Mouse (Mus musculus) yolk sac, embryonic 10.5 days (tissue): ENCODE measurements around the gene Lin28b.

Experiments
- DNase-seq: peaks from one replicate; pipeline ENCODE4 v3.0.0-alpha.2; 2017; ENCODE audit warnings: low spot score

Gene Lin28b

DNA sequence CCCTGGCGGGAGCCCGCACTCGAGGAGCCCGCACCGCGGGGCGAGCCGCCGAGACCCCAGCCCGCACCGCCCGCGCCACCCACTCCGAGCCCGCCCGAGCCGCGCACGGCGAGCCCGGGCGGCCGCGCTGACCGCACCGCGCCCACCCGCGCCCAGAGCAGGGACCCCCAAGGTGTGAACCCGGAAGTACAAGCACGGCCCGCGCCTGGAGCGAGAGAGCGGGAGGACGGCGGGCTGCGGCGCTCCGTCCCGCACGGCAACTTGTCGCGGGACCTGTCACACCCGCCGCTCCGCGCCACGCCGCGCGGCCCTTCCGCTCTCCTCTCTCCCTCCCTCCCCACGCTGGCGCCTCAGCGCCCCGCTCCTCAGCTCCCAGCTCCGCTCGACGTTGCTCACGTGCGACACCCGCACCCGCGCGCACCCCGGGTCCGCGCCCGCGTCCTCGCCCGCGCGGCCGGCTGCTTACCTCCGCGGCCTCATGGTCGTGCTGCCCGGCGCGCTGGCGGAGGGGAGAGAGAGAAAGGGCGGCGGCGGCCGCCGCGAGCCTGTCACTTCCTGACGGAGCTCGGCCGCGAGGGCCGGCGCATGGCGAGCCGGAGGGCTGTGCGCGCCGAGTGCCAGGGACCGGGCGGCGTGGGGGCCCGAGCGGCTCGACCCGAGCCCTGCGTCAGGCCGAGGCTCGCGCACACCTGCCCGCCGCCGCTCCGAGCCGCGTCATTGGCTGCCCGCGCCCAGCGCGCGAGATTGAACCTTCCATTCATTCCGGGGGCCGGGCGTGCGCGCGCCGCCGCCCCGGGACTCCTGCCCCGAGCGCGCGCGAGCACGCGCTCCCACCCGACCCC lies at the start of gene Lin28b:
TSS of gene Lin28b (minus strand) at position 635 of the 842 bp plus-strand sequence.
- peak; percentile 61 for DNase-seq

DNA sequence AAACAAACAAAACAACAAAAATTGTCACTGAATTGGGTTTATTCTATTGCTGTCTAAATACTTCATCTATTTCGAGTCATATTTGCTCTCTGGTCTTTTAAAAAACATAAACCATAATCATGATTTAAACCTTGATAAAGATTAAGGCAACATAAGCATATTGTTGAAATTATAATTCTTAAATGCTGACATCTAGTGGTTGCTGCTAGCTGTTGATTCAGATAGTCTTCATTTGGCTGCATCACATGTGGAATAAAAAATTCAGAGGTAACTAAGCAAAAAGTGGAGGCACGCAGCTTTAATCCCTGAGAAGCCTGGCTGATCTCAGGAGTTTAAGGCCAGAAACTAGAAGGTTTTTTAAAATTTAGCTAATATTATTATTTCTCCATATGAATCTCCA lies 25.6 kb upstream of the Lin28b start:
- DNase-seq = no peak

DNA sequence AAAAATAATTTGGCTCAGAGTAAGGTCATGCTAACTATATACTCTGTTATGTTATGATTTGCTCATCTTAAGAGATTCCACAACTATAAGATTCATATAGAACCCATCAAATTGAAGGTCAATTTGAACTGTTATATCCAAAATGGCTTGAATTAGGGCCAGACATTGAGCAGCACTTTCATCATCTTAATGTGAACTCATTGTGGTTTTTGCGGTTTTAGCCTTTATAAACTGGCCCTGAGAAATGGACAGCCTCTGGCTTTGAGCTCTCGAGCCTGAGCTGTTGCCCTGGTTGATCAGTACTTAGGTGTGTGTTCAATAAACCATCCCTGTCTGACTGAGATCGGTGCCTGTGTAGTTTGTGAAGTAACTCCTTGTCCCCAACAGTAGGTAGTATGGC lies 24.5 kb upstream of the Lin28b start:
- no peak for DNase-seq

DNA sequence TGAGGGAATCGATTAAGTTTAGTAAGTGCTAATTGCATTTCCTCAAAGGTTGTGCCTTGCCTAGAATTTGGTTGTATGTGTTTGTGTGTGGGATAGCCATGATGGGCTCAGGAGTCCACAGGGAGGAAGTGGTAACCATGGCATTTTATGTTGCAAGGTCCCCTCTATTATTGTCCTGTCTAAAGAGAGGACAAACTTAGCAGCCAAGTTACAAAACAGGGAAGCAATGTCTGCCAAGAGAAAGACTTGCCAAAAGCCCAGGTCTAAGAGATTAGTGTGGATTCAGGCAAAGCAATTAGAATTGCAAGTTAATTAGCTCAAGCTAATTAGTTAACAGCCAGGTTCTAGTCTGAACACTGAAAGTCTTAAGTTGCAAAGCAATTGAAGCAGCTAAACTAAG lies 14.1 kb upstream of the Lin28b start:
- DNase-seq = no peak

DNA sequence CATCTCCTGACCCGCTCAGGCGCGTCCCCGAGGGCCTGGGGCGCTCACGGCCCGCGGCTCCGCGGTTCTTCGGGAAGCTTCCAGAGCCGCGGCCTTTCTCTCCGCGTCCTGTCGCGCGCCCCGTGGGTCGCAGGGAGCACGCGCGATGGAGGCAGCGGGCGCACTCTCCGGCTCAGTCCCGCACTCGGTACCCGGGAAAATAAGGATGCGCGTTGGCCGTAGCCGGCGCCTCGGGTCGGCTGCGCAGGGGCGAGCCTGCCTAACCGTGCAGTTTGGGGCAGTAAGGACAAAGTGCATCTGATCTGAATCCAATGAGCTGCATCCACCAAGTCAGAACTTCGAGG lies 380 bp upstream of the Lin28b start:
- no peak for DNase-seq

DNA sequence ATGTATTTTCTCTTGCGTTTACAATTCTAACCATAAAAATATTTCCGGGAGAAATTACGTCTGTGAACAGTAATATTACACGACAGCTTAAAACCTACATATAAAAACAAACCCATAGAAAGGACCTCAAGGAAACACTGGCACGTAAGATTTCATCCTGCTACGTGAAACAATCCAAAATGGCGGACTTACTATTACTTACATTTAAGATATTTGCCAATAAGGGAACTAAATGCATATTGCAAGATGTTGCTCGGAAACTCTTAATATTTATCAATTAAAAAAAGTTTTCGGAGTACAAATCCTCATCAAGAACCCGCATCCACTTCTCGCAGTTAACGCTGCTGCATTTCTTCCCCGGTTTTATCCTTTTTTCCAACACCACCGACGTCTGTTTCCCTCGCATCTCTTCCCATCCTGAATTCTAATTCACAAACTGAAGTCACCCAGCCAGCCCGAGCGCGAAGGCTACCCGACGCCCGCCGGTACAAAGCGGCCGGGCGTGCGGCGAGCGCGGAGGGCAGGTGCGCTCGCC lies 902 bp downstream of the Lin28b start:
- DNase-seq = no peak

DNA sequence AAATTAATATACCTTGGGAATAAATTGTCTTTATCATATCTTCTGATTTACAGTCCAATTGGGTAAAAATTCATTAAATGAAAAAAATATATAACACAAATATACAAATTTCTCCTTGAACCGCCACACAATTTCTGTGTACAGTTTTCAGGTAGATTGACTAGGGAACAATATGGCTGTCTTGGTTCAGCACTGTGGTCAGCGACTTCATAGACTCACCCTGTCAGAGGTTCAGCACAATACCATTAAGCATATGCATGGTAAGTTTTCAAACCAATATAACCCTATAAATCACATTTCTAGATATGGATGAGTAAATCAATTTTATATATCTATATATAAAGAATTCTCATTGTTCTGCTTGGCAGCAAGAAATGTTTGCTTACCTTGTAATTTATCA lies 3.0 kb downstream of the Lin28b start:
- DNase-seq = no peak

DNA sequence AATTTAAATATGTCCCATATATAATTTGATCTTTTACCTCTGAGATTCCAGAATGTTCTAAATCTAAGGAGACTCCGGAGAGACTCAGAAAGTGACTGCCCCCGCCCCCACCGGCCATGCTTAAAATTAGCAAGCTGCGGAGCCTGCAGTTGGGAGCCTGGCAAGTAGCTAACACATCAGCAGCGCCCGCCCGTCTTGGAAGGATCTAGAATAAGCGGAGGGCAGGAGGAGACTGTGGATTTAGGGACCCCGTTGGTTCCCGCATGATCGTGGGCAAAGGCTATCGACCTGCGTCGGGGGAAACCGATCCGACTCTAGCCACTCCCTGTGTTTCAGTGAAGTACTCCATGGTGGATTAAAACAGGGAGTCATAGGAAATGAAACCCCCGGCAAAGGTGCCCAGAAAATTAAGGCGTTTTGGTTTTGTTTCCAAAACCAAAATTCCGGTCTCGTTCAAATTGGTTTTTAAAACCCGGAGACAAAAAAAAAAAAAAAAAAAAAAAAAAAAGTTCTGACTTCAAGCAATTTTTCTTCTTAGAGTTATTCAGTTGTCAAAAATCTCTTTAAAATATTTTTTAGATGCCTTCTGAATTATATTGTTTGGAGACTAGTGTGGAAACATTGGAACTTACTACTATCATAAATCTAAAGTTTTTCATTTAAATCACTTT lies 12.4 kb downstream of the Lin28b start:
- peak; percentile 35 for DNase-seq

DNA sequence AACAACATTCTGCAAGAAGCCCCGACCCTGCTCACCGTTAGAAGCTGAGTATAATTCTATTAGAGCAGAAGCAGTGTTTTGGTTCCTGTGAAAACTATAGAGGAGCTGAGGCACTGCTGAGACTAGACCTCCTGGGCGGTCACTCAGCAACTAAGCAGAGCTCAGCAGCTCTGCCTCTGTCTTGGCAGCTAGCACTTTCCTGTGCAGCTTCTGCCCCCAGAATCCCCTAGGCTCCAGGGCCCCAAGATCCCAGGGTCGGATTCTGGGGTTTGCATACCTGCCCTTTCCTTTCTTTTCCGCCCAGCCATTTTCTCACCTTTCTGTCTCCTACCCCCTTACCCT lies 13.1 kb downstream of the Lin28b start:
- DNase-seq = no peak

DNA sequence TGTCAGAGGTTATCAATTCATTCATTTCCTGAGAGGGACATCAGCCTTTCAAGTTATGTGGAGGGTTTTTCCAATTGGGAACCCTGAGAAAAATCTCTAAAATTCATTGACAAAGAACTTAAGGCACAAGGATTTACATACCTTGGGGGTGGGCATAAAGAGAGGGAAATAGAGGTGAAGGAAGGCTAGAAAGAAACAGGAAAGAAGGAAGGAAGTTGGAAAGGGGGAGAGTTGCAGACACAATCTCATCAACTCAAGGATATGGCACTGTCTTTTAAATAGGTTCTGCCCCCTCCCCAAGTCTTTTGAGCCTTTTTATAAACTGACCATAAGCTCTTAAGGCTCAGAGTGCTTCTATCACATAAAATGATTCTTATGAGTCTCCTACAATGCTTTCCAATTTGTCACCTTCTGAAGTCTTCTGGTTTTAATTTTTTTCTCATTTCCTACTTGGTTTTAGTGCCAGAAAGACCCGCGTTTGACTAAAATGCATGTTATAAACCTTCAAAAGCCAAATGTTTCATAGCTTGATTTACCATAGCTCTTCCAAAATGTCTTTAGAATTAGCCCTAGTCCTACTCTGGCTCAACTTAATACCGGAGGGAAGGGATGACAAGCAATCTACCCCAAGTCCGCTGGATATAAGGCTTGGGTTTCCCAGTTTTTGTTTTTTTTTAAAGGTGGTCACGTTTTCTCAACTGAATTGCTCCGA lies 13.6 kb downstream of the Lin28b start:
- no peak for DNase-seq

DNA sequence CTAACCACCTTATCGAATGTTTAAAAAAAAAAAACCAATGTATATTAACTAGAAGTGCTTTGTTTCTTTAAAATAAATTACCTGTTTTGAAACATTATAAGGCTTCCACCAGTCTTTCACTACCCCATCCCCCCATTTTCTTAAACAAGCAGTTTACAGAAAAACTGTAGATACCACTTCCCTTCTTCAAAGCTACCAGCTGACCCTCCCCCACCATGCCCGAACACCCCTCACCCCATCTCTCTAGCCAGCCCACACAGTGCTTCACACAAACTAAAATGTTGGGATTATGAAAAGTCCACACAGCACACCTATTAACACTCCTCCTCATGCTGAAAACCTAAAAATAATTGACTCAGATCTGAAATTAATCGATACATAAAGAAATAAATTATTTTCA lies 14.9 kb downstream of the Lin28b start:
- no peak for DNase-seq

DNA sequence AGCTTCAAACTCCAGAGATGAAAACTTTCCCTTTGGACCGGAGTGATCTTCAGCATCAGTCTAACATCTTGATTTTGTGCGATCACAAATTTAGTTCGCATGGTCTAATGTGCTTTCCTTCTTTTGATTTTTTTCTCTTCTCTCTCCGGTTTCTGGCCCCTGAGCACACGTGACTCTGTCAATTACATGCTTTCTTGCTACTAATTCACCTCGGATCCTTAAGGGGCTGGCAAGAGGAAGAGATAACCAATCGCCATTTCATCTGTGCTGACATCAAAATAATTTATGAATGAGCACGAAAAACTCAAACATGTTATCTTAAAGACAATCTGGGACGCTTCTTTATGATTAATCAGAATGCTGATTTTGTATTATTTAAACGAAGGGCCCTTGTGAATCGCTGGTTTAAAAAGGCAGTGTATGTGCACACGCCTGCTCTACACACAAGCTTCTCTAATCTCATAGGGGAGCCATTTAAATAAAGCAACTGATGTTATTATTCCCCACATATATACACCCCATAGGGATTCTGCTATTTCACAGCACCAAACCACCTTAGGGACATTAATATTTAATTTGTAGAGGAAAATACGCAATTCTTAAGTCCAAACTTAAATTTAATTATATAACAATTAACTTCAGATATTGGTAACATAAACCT lies 16.0 kb downstream of the Lin28b start:
- DNase-seq = no peak

DNA sequence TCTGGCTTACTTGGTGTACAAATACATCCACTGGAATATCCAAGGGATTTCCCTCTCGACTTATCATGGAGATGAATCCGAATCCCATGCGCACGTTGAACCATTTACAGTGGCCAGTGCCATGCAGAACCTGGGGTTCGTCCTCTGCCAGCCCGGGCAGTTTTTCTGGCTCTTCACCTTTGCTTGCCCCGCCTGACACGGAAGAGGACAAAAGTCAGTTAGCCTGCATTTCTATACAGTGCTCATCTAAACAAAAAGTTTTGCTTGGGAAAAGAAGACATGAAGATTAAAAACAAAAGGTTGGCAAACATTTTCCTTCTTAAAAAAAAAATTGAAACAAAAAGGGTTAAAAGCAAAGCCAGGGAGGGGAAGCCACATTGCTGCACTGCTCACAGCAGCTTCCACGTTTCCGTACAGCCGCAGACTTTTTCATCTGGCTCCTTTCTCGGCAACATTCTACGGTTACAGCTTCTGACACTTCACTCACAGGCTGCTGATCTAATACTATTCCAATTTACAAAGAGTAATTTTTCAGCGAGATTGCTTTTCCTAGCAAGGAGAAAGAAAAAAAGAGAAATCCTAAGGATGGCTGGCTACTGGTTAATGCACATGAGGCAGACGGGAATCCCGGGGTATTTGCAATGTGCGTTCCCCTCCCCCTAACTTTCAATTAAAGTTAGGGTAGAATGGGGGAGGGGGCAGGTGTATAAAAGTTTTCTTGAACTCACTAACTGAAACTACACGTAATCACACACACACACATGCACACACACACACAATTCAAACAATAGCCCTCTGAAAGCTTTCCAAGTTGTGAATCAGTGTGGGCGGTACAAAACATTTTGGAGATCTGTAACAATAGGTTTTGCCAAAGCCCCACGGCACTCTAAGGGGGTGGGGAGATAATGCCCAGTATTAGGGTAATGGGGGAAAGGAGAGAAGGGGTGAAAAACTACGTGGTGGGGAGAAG lies 16.9 kb downstream of the Lin28b start:
- peak; percentile 35 for DNase-seq

DNA sequence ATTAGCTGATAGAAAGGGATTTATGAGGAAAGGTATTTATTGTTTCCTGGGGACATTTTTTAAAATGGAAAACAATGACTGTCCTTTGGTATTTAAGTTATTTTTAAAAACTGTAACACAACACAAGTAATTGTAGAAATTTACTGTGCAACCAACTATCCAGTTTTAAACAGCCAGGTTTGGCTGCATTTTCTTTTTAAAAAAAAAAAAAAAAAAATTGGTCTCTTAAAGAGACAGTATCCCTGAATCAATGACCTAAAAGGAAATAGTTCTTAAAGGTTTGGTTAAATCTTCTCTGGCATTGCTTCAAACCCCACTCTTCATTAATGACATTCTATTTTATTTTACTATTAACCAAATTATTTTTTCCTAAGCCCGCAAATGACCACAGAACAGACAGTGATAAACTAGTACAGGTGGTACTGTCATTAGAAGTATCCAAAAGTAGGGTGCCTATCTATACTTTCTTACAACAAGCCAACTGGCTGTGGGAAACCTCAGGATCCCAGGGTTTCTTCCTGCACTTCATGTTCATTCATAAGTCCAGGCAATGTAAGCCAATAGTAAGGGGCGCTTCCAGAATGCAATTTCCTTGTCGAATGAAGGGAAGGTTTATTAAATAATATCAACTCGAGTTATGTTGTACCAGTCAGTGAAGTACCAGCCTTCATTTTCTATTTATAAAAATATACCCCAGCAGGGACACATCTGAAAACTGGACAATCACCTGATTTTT lies 17.8 kb downstream of the Lin28b start:
- DNase-seq = no peak

DNA sequence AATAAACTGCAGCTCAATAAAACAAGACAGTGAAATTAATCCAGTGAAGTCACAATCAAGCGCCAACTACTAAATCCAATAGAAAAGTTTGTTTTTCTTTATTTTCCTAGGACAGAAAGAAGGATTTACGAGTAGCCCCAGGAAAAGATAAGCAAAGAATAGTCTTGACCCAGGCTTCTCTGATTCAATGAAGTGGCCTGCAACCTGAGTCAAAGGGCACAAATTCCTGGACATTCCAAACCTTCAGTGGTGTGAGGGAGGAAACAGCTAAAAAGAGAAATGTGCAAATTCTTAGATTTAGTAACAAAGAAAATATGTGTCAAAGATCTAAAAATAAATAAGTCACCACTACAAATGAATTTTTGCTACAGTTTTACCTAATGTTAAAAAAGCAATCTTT lies 27.6 kb downstream of the Lin28b start:
- DNase-seq = no peak

DNA sequence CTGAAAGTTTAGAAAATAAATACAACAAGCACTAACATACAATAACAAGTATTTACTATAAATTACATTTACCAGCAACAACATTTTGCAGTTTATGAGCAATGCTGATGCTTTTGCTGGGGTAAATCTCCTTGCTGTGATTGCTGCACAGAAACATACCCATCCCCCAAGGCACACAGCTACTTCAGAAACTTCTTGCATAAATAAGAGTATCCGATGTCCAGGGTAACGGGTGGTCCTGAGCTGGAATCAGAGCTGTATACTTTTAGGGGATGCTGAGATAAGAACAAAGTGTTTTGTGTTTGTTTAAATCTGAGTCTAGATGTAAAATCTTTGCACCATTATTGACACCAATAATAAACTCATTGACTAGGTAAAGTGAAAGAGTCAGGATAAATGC lies 28.1 kb downstream of the Lin28b start:
- no peak for DNase-seq

DNA sequence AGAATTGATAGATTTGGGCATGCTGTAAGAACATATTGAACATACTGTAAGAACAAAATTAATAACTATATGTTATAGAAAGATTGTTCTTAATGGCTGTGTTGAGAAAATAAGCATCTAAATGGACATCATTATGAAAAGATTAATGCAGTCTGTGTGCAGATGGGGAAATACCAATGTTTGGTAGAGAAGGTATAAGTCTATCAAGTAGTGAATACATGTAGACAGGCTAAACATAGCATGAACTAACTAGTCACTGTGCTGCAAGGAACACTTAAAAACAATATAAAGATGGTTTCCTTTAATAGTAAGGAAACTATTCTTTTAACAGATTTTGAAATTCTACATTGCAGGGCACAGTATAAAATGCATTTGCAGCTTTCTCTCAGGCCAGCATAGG lies 39.6 kb downstream of the Lin28b start:
- DNase-seq = no peak

DNA sequence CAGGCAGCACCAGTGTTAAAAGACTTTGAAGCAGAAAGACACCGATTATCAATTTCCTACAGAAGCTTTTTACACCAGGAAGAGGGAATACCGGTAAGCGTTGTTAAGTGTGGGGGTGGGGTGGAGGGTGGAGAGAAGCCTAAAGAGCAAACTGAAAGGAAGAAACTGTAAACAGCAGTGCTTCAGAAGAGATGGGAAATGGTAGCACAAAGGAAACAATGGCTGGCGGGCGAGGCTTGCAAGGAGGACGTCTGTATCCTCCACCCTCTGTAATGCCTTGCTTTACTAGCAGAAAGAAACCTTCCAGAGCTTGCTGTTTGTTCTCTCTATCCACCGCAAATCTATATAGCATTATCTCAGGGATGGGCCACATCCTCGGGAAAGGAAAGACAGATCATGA lies 40.0 kb downstream of the Lin28b start:
- peak; percentile 32 for DNase-seq

DNA sequence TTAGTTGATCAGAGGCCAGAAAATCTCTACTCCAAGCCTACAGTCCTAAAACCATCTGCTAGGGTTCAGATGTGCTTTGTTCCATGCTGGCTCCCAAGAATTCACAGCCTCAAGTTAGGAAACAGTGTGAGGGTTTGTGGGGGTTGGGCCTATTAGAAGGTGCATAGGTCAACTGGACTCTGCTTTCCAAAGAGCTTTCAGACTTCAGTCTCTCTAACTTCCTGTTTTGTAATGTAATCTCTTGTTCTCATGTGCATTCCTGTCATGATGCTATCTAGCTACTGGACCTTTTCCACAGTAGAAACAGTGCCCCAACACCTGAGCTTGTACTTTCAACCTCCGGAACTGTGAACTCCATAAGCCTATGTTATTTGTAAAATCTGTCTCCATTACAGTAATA lies 63.8 kb downstream of the Lin28b start:
- DNase-seq = peak; percentile 69

DNA sequence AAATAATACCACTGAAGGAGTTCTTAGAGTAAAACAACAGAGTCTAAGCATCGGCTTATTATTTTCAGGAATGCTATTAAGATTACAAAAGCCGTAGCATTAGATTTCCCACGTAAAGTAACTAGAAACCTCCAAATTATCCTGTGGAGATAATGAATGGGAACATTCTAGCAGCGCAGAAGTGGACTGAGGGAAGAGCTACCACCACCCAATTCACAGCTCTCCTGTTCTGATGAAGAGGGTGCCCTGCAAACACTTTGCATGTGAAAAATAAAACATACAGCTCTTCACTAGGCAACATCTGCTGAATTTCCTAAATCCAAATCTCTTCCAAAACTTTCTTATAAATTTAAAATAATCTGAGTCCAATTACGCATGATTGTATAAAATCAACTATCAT lies 74.1 kb downstream of the Lin28b start:
- DNase-seq = no peak

DNA sequence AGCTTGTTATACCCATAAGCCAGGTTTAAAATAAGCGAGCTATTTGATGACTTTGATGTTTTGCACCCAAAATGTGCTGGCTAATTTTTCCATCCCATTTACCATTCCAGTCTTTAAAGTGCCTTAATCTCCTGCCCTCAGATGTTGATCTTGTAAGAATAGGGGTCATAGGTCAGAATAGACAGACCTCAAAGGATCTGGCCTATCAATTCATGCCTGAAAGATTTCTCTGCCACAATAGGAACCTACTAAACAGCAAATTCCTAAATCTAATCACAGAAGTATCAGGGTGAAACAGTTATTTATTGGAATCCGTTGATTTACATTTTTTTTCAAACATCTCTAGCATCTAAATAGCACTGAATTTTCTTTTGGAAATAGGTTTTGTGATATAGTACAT lies 74.5 kb downstream of the Lin28b start:
- no peak for DNase-seq
